Mouse (Mus musculus) embryonic facial prominence, embryonic 14.5 days (tissue): ENCODE measurements around the gene Slc9a2. TPM values are rescaled to one million over a fixed set of nuclear protein-coding genes. Genes with fewer than 3 reads are reported as not detected.
A peak's percentile ranks its signal among the peaks of the same experiment; 100 is the strongest.

ENCODE experiments used
- ATAC-seq: fragments of 200-750 bp; cut with Nextera tagmentation; 2 replicates; pipeline ENCODE4 v1.8.0; 2017; ENCODE audit warnings: low read depth, moderate number of reproducible peaks, moderate TSS enrichment
- DNase-seq: peaks from one replicate; pipeline ENCODE4 v3.0.0-alpha.2; 2015; ENCODE audit warnings: low spot score
- H3K27ac ChIP-seq: fragments of 300-500 bp; sonication (generic); replicated peaks from 2 replicates; pipeline ENCODE4 v1.5.1; 2014; ENCODE audit warnings: low read depth, mild to moderate bottlenecking, low read length, moderate library complexity
- H3K27me3 ChIP-seq: fragments of 300-500 bp; sonication (generic); replicated peaks from 2 replicates; pipeline ENCODE4 v1.6.1; 2014; ENCODE audit warnings: low read length; ENCODE audit not compliant: control insufficient read depth, insufficient read depth
- H3K36me3 ChIP-seq: fragments of 300-500 bp; sonication (generic); 2 replicates; pipeline ENCODE4 v1.6.1; 2014; ENCODE audit warnings: low read length, mixed read lengths; ENCODE audit not compliant: control insufficient read depth, insufficient read depth
- H3K4me1 ChIP-seq: fragments of 300-500 bp; sonication (generic); 2 replicates; pipeline ENCODE4 v1.6.1; 2014; ENCODE audit warnings: antibody characterized with exemption, low read length; ENCODE audit not compliant: control insufficient read depth, insufficient read depth
- H3K4me2 ChIP-seq: fragments of 300-500 bp; sonication (generic); 2 replicates; pipeline ENCODE4 v1.6.1; 2014; ENCODE audit warnings: low read depth, mild to moderate bottlenecking, low read length, moderate library complexity, mixed read lengths
- H3K4me3 ChIP-seq: fragments of 300-500 bp; sonication (generic); 2 replicates; pipeline ENCODE4 v1.5.1; 2014; ENCODE audit warnings: low read depth, mild to moderate bottlenecking, low read length
- H3K9ac ChIP-seq: fragments of 300-500 bp; sonication (generic); 2 replicates; pipeline ENCODE4 v1.6.1; 2014; ENCODE audit warnings: low read depth, mild to moderate bottlenecking, low read length, moderate library complexity, mixed read lengths
- H3K9me3 ChIP-seq: fragments of 300-500 bp; sonication (generic); 2 replicates; pipeline ENCODE4 v1.6.1; 2016; ENCODE audit warnings: low read length; ENCODE audit not compliant: control insufficient read depth
- WGBS: fragments of 180-500 bp; shearing (Covaris S2); extraction: QIAGEN DNeasy Blood & Tissue Kit; methylation state at CpG from one replicate; pipeline ENCODE4 v1.1.7; 2014; 5-methylcytosine and 5-hydroxymethylcytosine counted together
- polyA plus RNA-seq: library from polyadenylated mRNA; unstranded; fragments of >200 nt; fragmentation: Nextera tagmentation; extraction: Ambion mirVana; gene quantifications from 2 replicates; pipeline ENCODE4 v1.2.1, GENCODE M21; 2014

Slc9a2 gene
- polyA plus RNA-seq, 1 experiment from 2014 or later = 2.3 TPM

GRCm38 (mm10) chr1:40769331-40769894 is 89.0 kb downstream of the Slc9a2 start:
- Histone ChIP-seq H3K36me3 (0 out of 2 replicates have a peak, but pooled peaks cover 6% of the 10 kb centered on the region), H3K9me3 (no peaks in the 10 kb centered on the region), H3K27ac (no peak overlapping the region), H3K4me2 (no peak overlapping the region), H3K27me3 (no peaks in the 10 kb centered on the region), H3K4me1 (no peaks in the 10 kb centered on the region), H3K4me3 (no peak overlapping the region), H3K9ac (no peak overlapping the region)
- ATAC-seq (0 out of 2 replicates have a peak, but pooled peaks have one; percentile 18), DNase-seq (no peak)
- WGBS = 56% methylated on average over 4 of the region's 4 CpGs

GRCm38 (mm10) chr1:40771196-40771970 is 91.0 kb downstream of the Slc9a2 start:
- Histone ChIP-seq H3K27me3 (no peaks in the 10 kb centered on the region), H3K4me2 (no peak overlapping the region), H3K36me3 (0 out of 2 replicates have a peak, but pooled peaks cover 6% of the 10 kb centered on the region), H3K4me1 (no peaks in the 10 kb centered on the region), H3K9me3 (no peaks in the 10 kb centered on the region), H3K9ac (no peak overlapping the region), H3K4me3 (no peak overlapping the region), H3K27ac (no peak overlapping the region)
- no peak for ATAC-seq
- WGBS = 86% methylated on average over 7 of the region's 7 CpGs
- DNase-seq = no peak

GRCm38 (mm10) chr1:40773234-40773633 is 92.9 kb downstream of the Slc9a2 start:
- Histone ChIP-seq H3K4me2 (no peak overlapping the region), H3K27me3 (no peaks in the 10 kb centered on the region), H3K9ac (no peak overlapping the region), H3K4me3 (no peak overlapping the region), H3K27ac (no peak overlapping the region), H3K36me3 (0 out of 2 replicates have a peak, but pooled peaks cover 6% of the 10 kb centered on the region), H3K9me3 (no peaks in the 10 kb centered on the region), H3K4me1 (no peaks in the 10 kb centered on the region)
- DNase-seq (no peak), ATAC-seq (no peak)
- WGBS = 73% methylated on average over 5 of the region's 5 CpGs

GRCm38 (mm10) chr1:40774040-40774439 is 93.7 kb downstream of the Slc9a2 start:
- Histone ChIP-seq H3K4me2 (no peak overlapping the region), H3K9ac (no peak overlapping the region), H3K9me3 (peaks cover 7% of the 10 kb centered on the region), H3K36me3 (peaks cover 13% of the 10 kb centered on the region), H3K27me3 (no peaks in the 10 kb centered on the region), H3K4me1 (no peaks in the 10 kb centered on the region), H3K4me3 (no peak overlapping the region), H3K27ac (no peak overlapping the region)
- DNase-seq = no peak
- WGBS = 94% methylated on average over 9 of the region's 10 CpGs
- no peak for ATAC-seq

GRCm38 (mm10) chr1:40776102-40776501 is 95.7 kb downstream of the Slc9a2 start:
- no peak overlapping the region for H3K9ac ChIP-seq
- no peak overlapping the region for H3K4me3 ChIP-seq
- 54% methylated on average over 2 of the region's 2 CpGs for WGBS
- peaks cover 34% of the 10 kb centered on the region for H3K36me3 ChIP-seq
- no peak for ATAC-seq
- H3K4me1 ChIP-seq = no peaks in the 10 kb centered on the region
- peaks cover 16% of the 10 kb centered on the region for H3K9me3 ChIP-seq
- DNase-seq = no peak
- no peak overlapping the region for H3K4me2 ChIP-seq
- no peaks in the 10 kb centered on the region for H3K27me3 ChIP-seq
- no peak overlapping the region for H3K27ac ChIP-seq

- no peak for ATAC-seq
- no peak for DNase-seq
These were observed 96.4 kb downstream of the Slc9a2 start for GRCm38 (mm10) chr1:40776763-40777162.

GRCm38 (mm10) chr1:40783450-40783849 is 103.1 kb downstream of the Slc9a2 start:
- Histone ChIP-seq H3K27ac (no peak overlapping the region), H3K4me3 (no peak overlapping the region), H3K4me1 (no peaks in the 10 kb centered on the region), H3K36me3 (peaks cover 42% of the 10 kb centered on the region), H3K9me3 (peaks cover 15% of the 10 kb centered on the region), H3K4me2 (no peak overlapping the region), H3K9ac (no peak overlapping the region), H3K27me3 (no peaks in the 10 kb centered on the region)
- ATAC-seq (no peak), DNase-seq (no peak)
- WGBS = 95% methylated on average over 7 of the region's 7 CpGs

More at GRCm38 (mm10) chr1:40776763-40777162, 96.4 kb downstream of the Slc9a2 start:
- Histone ChIP-seq H3K4me1 (no peaks in the 10 kb centered on the region), H3K27ac (no peak overlapping the region), H3K9ac (no peak overlapping the region), H3K4me3 (no peak overlapping the region), H3K9me3 (peaks cover 16% of the 10 kb centered on the region), H3K4me2 (no peak overlapping the region), H3K27me3 (no peaks in the 10 kb centered on the region), H3K36me3 (peaks cover 36% of the 10 kb centered on the region)
- WGBS = 79% methylated on average over 3 of the region's 3 CpGs

GRCm38 (mm10) chr1:40784306-40784705 is 103.9 kb downstream of the Slc9a2 start:
- Histone ChIP-seq H3K4me1 (no peaks in the 10 kb centered on the region), H3K27ac (no peak overlapping the region), H3K36me3 (peaks cover 33% of the 10 kb centered on the region), H3K27me3 (no peaks in the 10 kb centered on the region), H3K9ac (no peak overlapping the region), H3K4me3 (no peak overlapping the region), H3K9me3 (peaks cover 6% of the 10 kb centered on the region), H3K4me2 (no peak overlapping the region)
- no peak for ATAC-seq
- DNase-seq = no peak
- WGBS = 86% methylated on average over 9 of the region's 9 CpGs
